In genomic region chr17:31657141-31657983, GRCm38 (mm10) we compare ENCODE assay signal across 9 mouse cellular contexts. TPM values are rescaled to one million over a fixed set of nuclear protein-coding genes. Genes with fewer than 3 reads are reported as not detected.
A peak's percentile ranks its signal among the peaks of the same experiment; 100 is the strongest.
DNase-seq lines count a peak whose midpoint lies in the region; ATAC-seq and TF ChIP-seq lines count a peak whose summit lies in the region.
"Had no signal": no experiment of that assay in that cellular context is flagged by ENCODE, and none has a peak within 500 bp of the region (broad histone marks: within the 10 kb centered on the region; RNA-seq: fewer than 3 reads in every experiment).

No protein-coding gene starts in this region.

- peak overlapping the region; percentile 70 for H3K4me3 ChIP-seq in kidney, embryonic 15.5 days (replicated peaks)
- H3K4me3 ChIP-seq in bone marrow macrophage, adult 2 months (ENCODE audit: insufficient read depth, low read length) = peak overlapping the region; percentile 88
- H3K4me3 ChIP-seq in hindbrain, embryonic 16.5 days (ENCODE audit: low read length) = peak overlapping the region; percentile 68
- H3K4me3 ChIP-seq in midbrain, postnatal 0 days (ENCODE audit: low read depth, low read length) = peak overlapping the region; percentile 96

- no peak for DNase-seq in kidney, postnatal 10 days
- no peak for DNase-seq in midbrain, postnatal 0 days (ENCODE audit: low spot score)
- DNase-seq in left cerebral cortex, postnatal 10 days (ENCODE audit: extremely low spot score in 1 of 2, low spot score in 2 of 2) = no peak
- DNase-seq in left cerebral cortex, postnatal 14 days (ENCODE audit: low spot score in 2 of 2) = no peak

- H3K36me3 ChIP-seq in kidney, embryonic 15.5 days = peaks cover 43% of the 10 kb centered on the region
- H3K36me3 ChIP-seq in hindbrain, embryonic 16.5 days (ENCODE audit: control insufficient read depth, insufficient read depth, low read length) = peaks cover 10% of the 10 kb centered on the region; the same call in 1 of the 2 replicates
- peaks cover 13% of the 10 kb centered on the region for H3K36me3 ChIP-seq in midbrain, postnatal 0 days (ENCODE audit: insufficient read depth, low read length)

- peaks cover 25% of the 10 kb centered on the region for H3K4me1 ChIP-seq in kidney, embryonic 15.5 days
- peaks cover 13% of the 10 kb centered on the region for H3K4me1 ChIP-seq in bone marrow macrophage, adult 2 months (ENCODE audit: control insufficient read depth, insufficient read depth, low read length)
- H3K4me1 ChIP-seq in hindbrain, embryonic 16.5 days (ENCODE audit: control insufficient read depth, insufficient read depth, low read depth, low read length) = peaks cover 8% of the 10 kb centered on the region
- peaks cover 7% of the 10 kb centered on the region for H3K4me1 ChIP-seq in midbrain, postnatal 0 days (ENCODE audit: insufficient read depth, low read length)

- no peak for TF ChIP-seq POLR2A in bone marrow macrophage, adult 2 months (IDR thresholded peaks at IDR 0.05; ENCODE audit: borderline replicate concordance, low read depth, low read length)

- intact Hi-C loops in left cerebral cortex, postnatal 10 days (cut with DNase I) = no loop called here
- intact Hi-C loops in left cerebral cortex, postnatal 14 days (cut with DNase I) = loop anchor here (5.0 kb wide), 1 partner anchor 135 kb away; the partner anchor contains the start of gene Ndufv3

- WGBS in kidney, embryonic 15.5 days = 45% methylated on average over 12 of the region's 12 CpGs
- WGBS in hindbrain, embryonic 16.5 days = 57% methylated on average over 12 of the region's 12 CpGs
- WGBS in midbrain, postnatal 0 days = 56% methylated on average over 12 of the region's 12 CpGs

- H3K9me3 ChIP-seq in kidney, embryonic 15.5 days (replicated peaks) = no peaks in the 10 kb centered on the region
- H3K9me3 ChIP-seq in hindbrain, embryonic 16.5 days (ENCODE audit: control insufficient read depth, low read length) = no peaks in the 10 kb centered on the region
- no peaks in the 10 kb centered on the region for H3K9me3 ChIP-seq in midbrain, postnatal 0 days (ENCODE audit: low read length)

- H3K4me2 ChIP-seq in kidney, embryonic 15.5 days = peak overlapping the region; percentile 92
- H3K4me2 ChIP-seq in hindbrain, embryonic 16.5 days (ENCODE audit: low read length) = peak overlapping the region; percentile 63
- peak overlapping the region; percentile 71 for H3K4me2 ChIP-seq in midbrain, postnatal 0 days (ENCODE audit: low read depth, low read length, poor library complexity, severe bottlenecking)

- no peak for ATAC-seq in kidney, embryonic 15.5 days (replicated peaks; ENCODE audit: low FRiP score)
- no peak for ATAC-seq in hindbrain, embryonic 16.5 days
- ATAC-seq in midbrain, postnatal 0 days (ENCODE audit: low FRiP score) = no peak
- ATAC-seq in megakaryocyte-erythroid progenitor cell, adult 5-6 weeks (replicated peaks; ENCODE audit: low FRiP score, low TSS enrichment, poor library complexity, severe bottlenecking) = no peak

- no peak overlapping the region for H3K27ac ChIP-seq in kidney, embryonic 15.5 days
- H3K27ac ChIP-seq in bone marrow macrophage, adult 2 months (ENCODE audit: insufficient read depth, low read depth, low read length) = peak overlapping the region; percentile 53; the same call in 1 of the 2 replicates
- H3K27ac ChIP-seq in hindbrain, embryonic 16.5 days (ENCODE audit: low read depth, low read length) = no peak overlapping the region
- H3K27ac ChIP-seq in midbrain, postnatal 0 days (ENCODE audit: low read depth, low read length) = no peak overlapping the region

- no peaks in the 10 kb centered on the region for H3K27me3 ChIP-seq in kidney, embryonic 15.5 days
- H3K27me3 ChIP-seq in hindbrain, embryonic 16.5 days (replicated peaks; ENCODE audit: control insufficient read depth, insufficient read depth, low read length) = no peaks in the 10 kb centered on the region
- H3K27me3 ChIP-seq in midbrain, postnatal 0 days (ENCODE audit: insufficient read depth, low read length) = no peaks in the 10 kb centered on the region

- TF ChIP-seq CTCF in bone marrow macrophage, adult 2 months (IDR thresholded peaks at IDR 0.05; ENCODE audit: low read depth, low read length) = no peak
- TF ChIP-seq CTCF in midbrain, postnatal 0 days (IDR thresholded peaks at IDR 0.05) = no peak

- H3K9ac ChIP-seq in kidney, embryonic 15.5 days = peak overlapping the region; percentile 95
- peak overlapping the region; percentile 93 for H3K9ac ChIP-seq in hindbrain, embryonic 16.5 days (ENCODE audit: low read depth, low read length)
- peak overlapping the region; percentile 91 for H3K9ac ChIP-seq in midbrain, postnatal 0 days (replicated peaks; ENCODE audit: low read length, poor library complexity, severe bottlenecking)

RNA-seq across cellular contexts. Expression of gene U2af1, which starts 1.3 kb away (rescaled TPM):
- 335 and 336 TPM in 2 replicates for polyA plus RNA-seq in kidney, embryonic 15.5 days (2015; fragmentation: Nextera tagmentation; extraction: Ambion mirVana)
- polyA plus RNA-seq in bone marrow macrophage, adult 2 months (2012; ENCODE audit: insufficient read depth, insufficient read length, missing spikeins) = 66.3 and 80.5 TPM in 2 replicates
- 158 and 175 TPM in 2 replicates for polyA plus RNA-seq in hindbrain, embryonic 16.5 days (2015; fragmentation: Nextera tagmentation; extraction: Ambion mirVana)
- 55.5 and 72.9 TPM in 2 replicates for total RNA-seq in midbrain, postnatal 0 days (2014; rRNA removed)
- 182 and 188 TPM in 2 replicates for polyA plus RNA-seq in midbrain, postnatal 0 days (2015; fragmentation: Nextera tagmentation; extraction: Ambion mirVana)
- total RNA-seq in left cerebral cortex, postnatal 10 days (2021) = 100 to 1,000 TPM; 115 to 118 TPM
- total RNA-seq in megakaryocyte-erythroid progenitor cell, adult 5-6 weeks (2014; fragmentation: Nextera tagmentation) = 178 and 219 TPM in 2 replicates
- 310 and 385 TPM in 2 replicates for total RNA-seq in megakaryocyte-erythroid progenitor cell, adult 5-6 weeks (2017)
- total RNA-seq in left cerebral cortex, postnatal 14 days (2021) = 100 to 1,000 TPM; 101 to 110 TPM

RNA-seq across cellular contexts. Expression of gene Cryaa, which starts 20.2 kb away (rescaled TPM):
- polyA plus RNA-seq in kidney, embryonic 15.5 days (2015; fragmentation: Nextera tagmentation; extraction: Ambion mirVana) = 0.38 TPM in 1 of 2 replicates, not detected in the other
- not detected in 2 replicates for polyA plus RNA-seq in bone marrow macrophage, adult 2 months (2012; ENCODE audit: insufficient read depth, insufficient read length, missing spikeins)
- polyA plus RNA-seq in hindbrain, embryonic 16.5 days (2015; fragmentation: Nextera tagmentation; extraction: Ambion mirVana) = 0.46 and 0.80 TPM in 2 replicates
- total RNA-seq in midbrain, postnatal 0 days (2014; rRNA removed) = 1.6 and 1.9 TPM in 2 replicates
- 0.37 and 0.39 TPM in 2 replicates for polyA plus RNA-seq in midbrain, postnatal 0 days (2015; fragmentation: Nextera tagmentation; extraction: Ambion mirVana)
- total RNA-seq in left cerebral cortex, postnatal 10 days (2021) = 1 to 10 TPM in 1 of 2 experiments, under 1 TPM in 1; 0.85 to 1.2 TPM
- total RNA-seq in megakaryocyte-erythroid progenitor cell, adult 5-6 weeks (2014; fragmentation: Nextera tagmentation) = not detected in 2 replicates
- not detected in 2 replicates for total RNA-seq in megakaryocyte-erythroid progenitor cell, adult 5-6 weeks (2017)
- under 1 TPM; 0.37 to 0.61 TPM for total RNA-seq in left cerebral cortex, postnatal 14 days (2021)
- total RNA-seq: left cerebral cortex, postnatal 36 days had no signal

RNA-seq across cellular contexts. Expression of gene Cbs, which starts 20.3 kb away (rescaled TPM):
- 3.1 and 3.2 TPM in 2 replicates for polyA plus RNA-seq in kidney, embryonic 15.5 days (2015; fragmentation: Nextera tagmentation; extraction: Ambion mirVana)
- polyA plus RNA-seq in bone marrow macrophage, adult 2 months (2012; ENCODE audit: insufficient read depth, insufficient read length, missing spikeins) = not detected in 2 replicates
- 12.4 and 17.1 TPM in 2 replicates for polyA plus RNA-seq in hindbrain, embryonic 16.5 days (2015; fragmentation: Nextera tagmentation; extraction: Ambion mirVana)
- 13.3 and 29.6 TPM in 2 replicates for total RNA-seq in midbrain, postnatal 0 days (2014; rRNA removed)
- 16.3 and 20.3 TPM in 2 replicates for polyA plus RNA-seq in midbrain, postnatal 0 days (2015; fragmentation: Nextera tagmentation; extraction: Ambion mirVana)
- total RNA-seq in left cerebral cortex, postnatal 10 days (2021) = 10 to 100 TPM; 39.4 to 64.4 TPM
- not detected in 2 replicates for total RNA-seq in megakaryocyte-erythroid progenitor cell, adult 5-6 weeks (2014; fragmentation: Nextera tagmentation)
- total RNA-seq in megakaryocyte-erythroid progenitor cell, adult 5-6 weeks (2017) = 2.4 TPM in 1 of 2 replicates, not detected in the other
- total RNA-seq in left cerebral cortex, postnatal 14 days (2021) = 10 to 100 TPM; 45.9 to 48.6 TPM
